Mouse (Mus musculus): ENCODE measurements around the gene Bicc1. TPM values are rescaled to one million over a fixed set of nuclear protein-coding genes. Genes with fewer than 3 reads are reported as not detected.

Bicc1 gene
- polyA plus RNA-seq, 1 experiment: 69.0 TPM

GRCm38 (mm10) chr10:70993497-70994134 lies 165.9 kb downstream of the Bicc1 start:
- no peak for DNase-seq
- no peaks in the 10 kb centered on the region for H3K36me3 ChIP-seq (ENCODE audit: control insufficient read depth, insufficient read depth, low read length)
- H3K4me3 ChIP-seq (ENCODE audit: insufficient read depth, low read depth, low read length): no peak overlapping the region
- no peaks in the 10 kb centered on the region for H3K27me3 ChIP-seq (replicated peaks; ENCODE audit: control insufficient read depth, insufficient read depth, low read length)
- H3K27ac ChIP-seq (ENCODE audit: insufficient read depth, low read depth, low read length): no peak overlapping the region
- H3K4me1 ChIP-seq (ENCODE audit: control insufficient read depth, insufficient read depth, low read length): no peaks in the 10 kb centered on the region
- TF ChIP-seq CTCF (conservative IDR thresholded peaks at IDR 0.05; ENCODE audit: insufficient read depth, insufficient read length, low read depth, low read length): no peak
- no peak for TF ChIP-seq POLR2A (IDR thresholded peaks at IDR 0.05; ENCODE audit: low read depth, low read length)
- WGBS: 80% methylated on average over 6 of the region's 6 CpGs

GRCm38 (mm10) chr10:70987396-70987795 lies 172.1 kb downstream of the Bicc1 start:
- no peaks in the 10 kb centered on the region for H3K36me3 ChIP-seq (ENCODE audit: control insufficient read depth, insufficient read depth, low read length)
- peaks cover 9% of the 10 kb centered on the region for H3K4me1 ChIP-seq (ENCODE audit: control insufficient read depth, insufficient read depth, low read length)
- no peaks in the 10 kb centered on the region for H3K27me3 ChIP-seq (replicated peaks; ENCODE audit: control insufficient read depth, insufficient read depth, low read length)
- H3K27ac ChIP-seq (ENCODE audit: insufficient read depth, low read depth, low read length): no peak overlapping the region
- no peak for TF ChIP-seq POLR2A (IDR thresholded peaks at IDR 0.05; ENCODE audit: low read depth, low read length)
- no peak for TF ChIP-seq CTCF (conservative IDR thresholded peaks at IDR 0.05; ENCODE audit: insufficient read depth, insufficient read length, low read depth, low read length)
- 76% methylated on average over 5 of the region's 5 CpGs for WGBS
- no peak overlapping the region for H3K4me3 ChIP-seq (ENCODE audit: insufficient read depth, low read depth, low read length)
- DNase-seq: no peak

GRCm38 (mm10) chr10:70983036-70983670 lies 176.3 kb downstream of the Bicc1 start:
- no peaks in the 10 kb centered on the region for H3K36me3 ChIP-seq (ENCODE audit: control insufficient read depth, insufficient read depth, low read length)
- no peak for TF ChIP-seq CTCF (conservative IDR thresholded peaks at IDR 0.05; ENCODE audit: insufficient read depth, insufficient read length, low read depth, low read length)
- no peak for TF ChIP-seq POLR2A (IDR thresholded peaks at IDR 0.05; ENCODE audit: low read depth, low read length)
- H3K4me3 ChIP-seq (ENCODE audit: insufficient read depth, low read depth, low read length): no peak overlapping the region
- no peak overlapping the region for H3K27ac ChIP-seq (ENCODE audit: insufficient read depth, low read depth, low read length)
- WGBS: 37% methylated on average over 11 of the region's 11 CpGs
- peaks cover 9% of the 10 kb centered on the region for H3K4me1 ChIP-seq (ENCODE audit: control insufficient read depth, insufficient read depth, low read length)
- H3K27me3 ChIP-seq (replicated peaks; ENCODE audit: control insufficient read depth, insufficient read depth, low read length): no peaks in the 10 kb centered on the region
- DNase-seq: peak; percentile 52

- H3K4me3 ChIP-seq (ENCODE audit: insufficient read depth, low read depth, low read length): no peak overlapping the region
- H3K4me1 ChIP-seq (ENCODE audit: control insufficient read depth, insufficient read depth, low read length): peaks cover 9% of the 10 kb centered on the region
- no peaks in the 10 kb centered on the region for H3K36me3 ChIP-seq (ENCODE audit: control insufficient read depth, insufficient read depth, low read length)
- H3K27me3 ChIP-seq (replicated peaks; ENCODE audit: control insufficient read depth, insufficient read depth, low read length): no peaks in the 10 kb centered on the region
- H3K27ac ChIP-seq (ENCODE audit: insufficient read depth, low read depth, low read length): no peak overlapping the region
- DNase-seq: no peak
- 84% methylated on average over 7 of the region's 7 CpGs for WGBS
- TF ChIP-seq POLR2A (IDR thresholded peaks at IDR 0.05; ENCODE audit: low read depth, low read length): no peak
- no peak for TF ChIP-seq CTCF (conservative IDR thresholded peaks at IDR 0.05; ENCODE audit: insufficient read depth, insufficient read length, low read depth, low read length)
Measured at GRCm38 (mm10) chr10:70982156-70982555, 177.3 kb downstream of the Bicc1 start.

GRCm38 (mm10) chr10:70979657-70980056 lies 179.8 kb downstream of the Bicc1 start:
- Histone ChIP-seq H3K4me1 (ENCODE audit: control insufficient read depth, insufficient read depth, low read length) (peaks cover 9% of the 10 kb centered on the region), H3K36me3 (ENCODE audit: control insufficient read depth, insufficient read depth, low read length) (no peaks in the 10 kb centered on the region), H3K27me3 (replicated peaks; ENCODE audit: control insufficient read depth, insufficient read depth, low read length) (no peaks in the 10 kb centered on the region), H3K27ac (ENCODE audit: insufficient read depth, low read depth, low read length) (no peak overlapping the region), H3K4me3 (ENCODE audit: insufficient read depth, low read depth, low read length) (no peak overlapping the region)
- DNase-seq: no peak
- 90% methylated on average over 8 of the region's 8 CpGs for WGBS
- TF ChIP-seq CTCF (conservative IDR thresholded peaks at IDR 0.05; ENCODE audit: insufficient read depth, insufficient read length, low read depth, low read length) (no peak), POLR2A (IDR thresholded peaks at IDR 0.05; ENCODE audit: low read depth, low read length) (no peak)

GRCm38 (mm10) chr10:70977141-70977540 lies 182.4 kb downstream of the Bicc1 start:
- TF ChIP-seq CTCF (conservative IDR thresholded peaks at IDR 0.05; ENCODE audit: insufficient read depth, insufficient read length, low read depth, low read length): no peak
- TF ChIP-seq POLR2A (IDR thresholded peaks at IDR 0.05; ENCODE audit: low read depth, low read length): no peak
- no peaks in the 10 kb centered on the region for H3K27me3 ChIP-seq (replicated peaks; ENCODE audit: control insufficient read depth, insufficient read depth, low read length)
- H3K4me3 ChIP-seq (ENCODE audit: insufficient read depth, low read depth, low read length): no peak overlapping the region
- no peaks in the 10 kb centered on the region for H3K36me3 ChIP-seq (ENCODE audit: control insufficient read depth, insufficient read depth, low read length)
- H3K4me1 ChIP-seq (ENCODE audit: control insufficient read depth, insufficient read depth, low read length): no peaks in the 10 kb centered on the region
- no peak for DNase-seq
- H3K27ac ChIP-seq (ENCODE audit: insufficient read depth, low read depth, low read length): no peak overlapping the region
- WGBS: 48% methylated on average over 6 of the region's 6 CpGs

GRCm38 (mm10) chr10:70976633-70977032 lies 182.9 kb downstream of the Bicc1 start:
- Histone ChIP-seq H3K36me3 (ENCODE audit: control insufficient read depth, insufficient read depth, low read length) (no peaks in the 10 kb centered on the region), H3K27ac (ENCODE audit: insufficient read depth, low read depth, low read length) (no peak overlapping the region), H3K4me3 (ENCODE audit: insufficient read depth, low read depth, low read length) (no peak overlapping the region), H3K27me3 (replicated peaks; ENCODE audit: control insufficient read depth, insufficient read depth, low read length) (no peaks in the 10 kb centered on the region), H3K4me1 (ENCODE audit: control insufficient read depth, insufficient read depth, low read length) (no peaks in the 10 kb centered on the region)
- no peak for DNase-seq
- TF ChIP-seq CTCF (conservative IDR thresholded peaks at IDR 0.05; ENCODE audit: insufficient read depth, insufficient read length, low read depth, low read length): no peak
- no peak for TF ChIP-seq POLR2A (IDR thresholded peaks at IDR 0.05; ENCODE audit: low read depth, low read length)
- 45% methylated on average over 9 of the region's 9 CpGs for WGBS
